Mouse (Mus musculus) midbrain, embryonic 13.5 days (tissue): ENCODE measurements around the gene Rxfp4. TPM values are rescaled to one million over a fixed set of nuclear protein-coding genes. Genes with fewer than 3 reads are reported as not detected.

Experiments used
- ATAC-seq: fragments of 200-750 bp; cut with Nextera tagmentation; 2 replicates; pipeline ENCODE4 v1.8.0; 2017; ENCODE audit warnings: mild to moderate bottlenecking, moderate TSS enrichment, moderate library complexity
- H3K27ac ChIP-seq: fragments of 300-500 bp; sonication (generic); 2 replicates; pipeline ENCODE4 v1.5.1; 2015; ENCODE audit warnings: inconsistent platforms, mild to moderate bottlenecking, moderate library complexity
- H3K27me3 ChIP-seq: fragments of 300-500 bp; sonication (generic); 2 replicates; pipeline ENCODE4 v1.6.1; 2015; ENCODE audit warnings: mild to moderate bottlenecking, inconsistent platforms
- H3K36me3 ChIP-seq: fragments of 300-500 bp; sonication (generic); 2 replicates; pipeline ENCODE4 v1.6.1; 2015; ENCODE audit warnings: mild to moderate bottlenecking, inconsistent platforms
- H3K4me1 ChIP-seq: fragments of 300-500 bp; sonication (generic); replicated peaks from 2 replicates; pipeline ENCODE4 v1.6.1; 2015; ENCODE audit warnings: inconsistent platforms
- H3K4me2 ChIP-seq: fragments of 300-500 bp; sonication (generic); replicated peaks from 2 replicates; pipeline ENCODE4 v1.6.1; 2015; ENCODE audit warnings: moderate library complexity, mild to moderate bottlenecking, inconsistent platforms
- H3K4me3 ChIP-seq: fragments of 300-500 bp; sonication (generic); replicated peaks from 2 replicates; pipeline ENCODE4 v1.5.1; 2015; ENCODE audit warnings: mild to moderate bottlenecking, inconsistent platforms
- H3K9ac ChIP-seq: fragments of 300-500 bp; sonication (generic); replicated peaks from 2 replicates; pipeline ENCODE4 v1.6.1; 2015; ENCODE audit warnings: mild to moderate bottlenecking, inconsistent platforms
- H3K9me3 ChIP-seq: fragments of 300-500 bp; sonication (generic); 2 replicates; pipeline ENCODE4 v1.6.1; 2016; ENCODE audit warnings: mild to moderate bottlenecking, inconsistent platforms
- WGBS: fragments of 180-500 bp; shearing (Covaris S2); methylation state at CpG from one replicate; pipeline ENCODE4 v1.1.7; 2015; 5-methylcytosine and 5-hydroxymethylcytosine counted together
- polyA plus RNA-seq: library from polyadenylated mRNA; unstranded; fragments of >200 nt; fragmentation: Nextera tagmentation; extraction: Ambion mirVana; gene quantifications from 2 replicates; pipeline ENCODE4 v1.2.1, GENCODE M21; 2015

The Rxfp4 gene
- polyA plus RNA-seq, 1 experiment from 2014 or later: not detected

DNA sequence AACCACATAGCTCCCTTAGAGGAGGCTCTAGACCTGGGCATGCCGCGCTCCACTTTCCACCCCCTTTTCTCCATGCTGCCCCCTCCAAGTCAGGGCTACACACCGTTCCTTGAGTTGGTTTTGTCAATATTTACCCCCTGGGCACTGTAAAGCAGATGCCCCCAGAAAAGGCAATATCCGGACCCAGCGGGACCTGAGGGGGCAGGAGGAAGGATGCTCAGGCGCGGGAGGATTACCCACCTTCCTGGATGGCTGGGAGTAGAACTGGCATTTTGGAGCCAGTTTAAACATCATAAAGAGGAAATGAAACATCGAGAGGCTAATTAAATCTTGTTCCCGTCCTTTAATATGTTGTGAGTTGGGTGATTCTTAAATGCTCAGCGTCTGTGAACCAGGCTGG lies 3.8 kb downstream of the Rxfp4 start:
- Histone ChIP-seq H3K9ac (no peak overlapping the region), H3K4me2 (no peak overlapping the region), H3K27ac (no peak overlapping the region), H3K27me3 (no peaks in the 10 kb centered on the region), H3K4me1 (no peaks in the 10 kb centered on the region), H3K4me3 (no peak overlapping the region), H3K9me3 (no peaks in the 10 kb centered on the region), H3K36me3 (peaks cover 50% of the 10 kb centered on the region)
- ATAC-seq: no peak
- WGBS: 85% methylated on average over 10 of the region's 10 CpGs

DNA sequence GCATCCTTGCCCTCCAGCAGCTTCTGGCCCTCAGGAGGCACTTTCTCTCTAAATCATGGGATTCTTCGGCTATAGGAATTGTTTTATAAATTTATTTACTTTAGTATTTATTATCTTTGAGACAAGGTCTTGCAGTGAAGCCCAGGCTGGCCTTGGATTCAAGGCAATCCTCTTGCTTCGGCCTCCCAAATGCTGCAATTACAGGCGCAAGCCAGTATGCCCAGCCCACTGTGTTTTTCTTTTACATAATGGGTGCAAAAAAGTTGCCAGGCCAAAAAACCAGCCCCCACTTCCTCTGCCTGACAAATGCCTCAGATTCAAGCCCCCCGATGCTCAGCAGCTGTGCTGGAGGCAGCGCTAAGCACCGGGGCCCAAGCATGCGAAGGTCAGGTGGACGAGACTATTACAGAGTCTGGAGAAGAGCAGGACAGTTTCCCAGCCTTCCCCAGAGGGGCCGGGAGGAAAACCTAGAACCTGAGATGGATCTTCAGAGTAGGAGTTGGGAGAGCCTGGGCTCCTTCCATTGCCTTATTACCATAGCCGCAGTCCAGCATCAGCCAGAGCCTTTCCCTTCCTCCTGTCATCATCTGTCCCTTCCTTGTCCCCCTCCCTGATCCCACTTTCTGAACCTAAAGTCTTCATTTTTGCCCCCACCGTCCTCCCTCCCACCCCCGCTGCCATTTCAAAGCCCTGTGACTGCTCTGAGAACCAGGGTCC lies 4.3 kb downstream of the Rxfp4 start:
- no peak for ATAC-seq
- Histone ChIP-seq H3K9me3 (no peaks in the 10 kb centered on the region), H3K36me3 (peaks cover 56% of the 10 kb centered on the region), H3K4me1 (no peaks in the 10 kb centered on the region), H3K27me3 (no peaks in the 10 kb centered on the region), H3K9ac (no peak overlapping the region), H3K4me2 (no peak overlapping the region), H3K27ac (no peak overlapping the region), H3K4me3 (no peak overlapping the region)
- WGBS: 91% methylated on average over 12 of the region's 12 CpGs

DNA sequence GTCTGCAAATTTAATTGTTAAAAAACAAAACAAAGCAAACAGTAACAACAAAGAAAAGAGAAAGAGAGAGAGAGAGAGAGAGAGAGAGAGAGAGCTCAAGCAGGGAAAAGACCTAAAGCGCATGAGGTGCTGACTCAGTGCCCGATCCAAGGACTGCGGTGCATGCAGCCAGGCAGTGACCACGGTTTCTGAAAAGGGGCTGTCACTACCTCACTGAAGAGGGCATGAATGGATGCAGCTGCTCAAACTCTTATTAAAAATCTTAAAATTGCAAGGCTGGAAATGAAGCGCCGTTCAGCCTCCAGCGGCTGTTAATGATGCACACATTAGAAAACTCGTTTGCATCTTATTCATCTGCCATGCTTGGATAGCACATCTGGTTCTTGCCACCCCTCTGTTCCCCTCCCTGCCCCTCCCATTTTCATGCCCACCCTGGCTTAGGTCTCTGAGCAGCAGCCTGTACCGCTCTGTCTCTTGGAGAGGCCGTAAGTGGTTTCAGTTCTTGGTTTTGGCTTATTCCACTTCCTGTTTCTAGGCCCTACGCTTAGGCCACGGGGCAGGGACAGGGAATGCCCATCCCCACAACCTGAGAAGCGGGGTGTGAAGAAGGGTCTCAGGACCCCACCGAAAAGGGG lies 5.0 kb downstream of the Rxfp4 start:
- Histone ChIP-seq H3K9me3 (no peaks in the 10 kb centered on the region), H3K9ac (no peak overlapping the region), H3K36me3 (peaks cover 63% of the 10 kb centered on the region), H3K4me2 (no peak overlapping the region), H3K4me1 (no peaks in the 10 kb centered on the region), H3K4me3 (no peak overlapping the region), H3K27me3 (no peaks in the 10 kb centered on the region), H3K27ac (no peak overlapping the region)
- no peak for ATAC-seq
- WGBS: 88% methylated on average over 14 of the region's 14 CpGs

DNA sequence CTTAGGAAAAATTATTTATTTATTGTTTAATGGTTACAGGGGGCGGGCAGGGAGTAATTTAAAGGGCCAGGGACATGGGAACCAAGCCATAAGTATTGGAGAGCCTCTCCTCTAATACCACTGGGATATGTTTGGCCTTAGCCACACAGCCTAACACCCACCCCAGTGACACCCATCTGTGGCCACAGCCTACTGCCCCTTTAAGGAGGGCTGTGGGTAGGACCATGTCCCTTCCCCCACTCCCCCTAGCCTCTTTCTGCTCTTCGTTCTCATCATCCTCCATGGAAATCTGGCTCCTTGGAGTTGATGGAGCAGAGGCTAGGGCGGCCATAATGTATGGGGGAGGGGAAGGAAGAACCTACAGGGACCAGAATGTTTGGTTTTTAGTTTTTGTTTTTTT lies 5.9 kb downstream of the Rxfp4 start:
- no peak for ATAC-seq
- H3K27me3 ChIP-seq: no peaks in the 10 kb centered on the region
- H3K4me3 ChIP-seq: no peak overlapping the region
- H3K4me1 ChIP-seq: no peaks in the 10 kb centered on the region
- no peak overlapping the region for H3K9ac ChIP-seq
- no peak overlapping the region for H3K4me2 ChIP-seq
- 86% methylated on average over 3 of the region's 3 CpGs for WGBS
- no peaks in the 10 kb centered on the region for H3K9me3 ChIP-seq
- H3K27ac ChIP-seq: no peak overlapping the region
- peaks cover 71% of the 10 kb centered on the region for H3K36me3 ChIP-seq

DNA sequence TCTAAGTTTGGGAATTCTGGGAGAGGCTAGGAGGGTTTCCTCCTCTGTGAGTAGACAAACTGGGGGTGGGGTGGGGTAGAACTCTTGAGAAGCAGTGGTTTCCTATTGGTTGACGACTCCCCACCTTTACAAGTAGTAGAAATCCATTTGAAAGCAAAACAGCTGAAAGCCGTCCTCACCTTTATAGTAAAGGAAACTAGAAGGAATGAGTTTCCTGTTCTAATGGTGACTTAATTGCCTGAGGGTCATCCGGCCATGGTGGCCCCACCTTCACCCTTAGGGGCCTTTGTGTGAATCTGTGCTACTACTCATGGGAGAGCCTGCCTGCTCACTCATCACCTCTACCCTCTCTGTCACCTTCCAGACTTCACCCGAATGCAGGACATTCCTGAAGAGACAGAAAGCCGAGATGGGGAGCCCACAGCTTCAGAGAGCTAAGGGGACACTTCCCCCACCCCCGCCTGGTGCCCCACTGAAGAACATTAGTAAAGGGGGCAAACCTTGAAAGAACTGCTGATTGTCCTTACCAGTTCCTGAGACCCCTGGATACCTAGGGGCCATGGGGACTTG lies 6.4 kb downstream of the Rxfp4 start:
- no peak overlapping the region for H3K27ac ChIP-seq
- no peak for ATAC-seq
- H3K4me1 ChIP-seq: no peaks in the 10 kb centered on the region
- no peaks in the 10 kb centered on the region for H3K27me3 ChIP-seq
- H3K9me3 ChIP-seq: no peaks in the 10 kb centered on the region
- no peak overlapping the region for H3K4me3 ChIP-seq
- WGBS: 95% methylated on average over 6 of the region's 6 CpGs
- H3K9ac ChIP-seq: no peak overlapping the region
- H3K36me3 ChIP-seq: peaks cover 77% of the 10 kb centered on the region
- no peak overlapping the region for H3K4me2 ChIP-seq

DNA sequence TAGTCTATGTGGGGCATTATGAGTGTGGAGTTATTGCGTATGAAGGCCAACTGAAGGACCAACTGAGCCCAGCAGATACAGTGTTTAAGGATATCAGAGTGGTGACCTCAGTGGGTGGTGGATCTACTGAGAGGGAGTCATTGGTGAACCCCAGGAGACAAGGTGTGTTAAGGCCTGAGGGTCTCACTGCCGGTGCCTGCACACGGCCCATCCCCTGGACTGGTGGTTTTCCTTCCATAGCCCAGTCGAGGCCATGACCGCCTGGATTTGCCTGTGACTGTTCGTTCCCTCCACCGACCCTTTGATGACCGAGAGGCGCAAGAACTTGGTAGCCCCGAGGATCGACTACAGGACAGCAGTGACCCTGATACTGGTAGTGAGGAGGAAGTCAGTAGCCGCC lies 7.0 kb downstream of the Rxfp4 start:
- Histone ChIP-seq H3K4me3 (no peak overlapping the region), H3K4me2 (no peak overlapping the region), H3K27ac (no peak overlapping the region), H3K27me3 (no peaks in the 10 kb centered on the region), H3K9ac (no peak overlapping the region), H3K36me3 (peaks cover 81% of the 10 kb centered on the region), H3K9me3 (no peaks in the 10 kb centered on the region), H3K4me1 (no peaks in the 10 kb centered on the region)
- no peak for ATAC-seq
- WGBS: 93% methylated on average over 12 of the region's 12 CpGs

DNA sequence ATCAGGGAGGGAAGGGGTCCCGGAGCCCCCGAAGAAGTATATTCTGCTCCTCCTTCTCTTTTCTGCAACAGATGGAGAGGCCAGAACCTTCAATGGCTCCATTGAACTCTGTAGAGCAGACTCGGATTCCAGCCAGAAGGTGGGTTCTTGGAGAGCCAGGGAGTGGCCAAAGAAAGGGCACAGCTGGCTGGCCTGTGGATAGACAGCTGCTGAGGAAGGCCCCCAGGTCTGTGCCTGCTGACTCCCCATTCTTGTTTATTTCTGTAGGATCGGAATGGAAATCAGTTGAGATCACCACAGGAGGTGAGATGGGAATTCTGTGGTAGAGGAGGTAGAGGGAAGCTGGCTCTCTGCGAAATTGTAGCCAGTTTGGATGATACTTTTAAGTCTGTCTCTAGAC lies 9.9 kb downstream of the Rxfp4 start:
- H3K9me3 ChIP-seq: no peaks in the 10 kb centered on the region
- no peaks in the 10 kb centered on the region for H3K4me1 ChIP-seq
- H3K9ac ChIP-seq: no peak overlapping the region
- ATAC-seq: no peak
- no peak overlapping the region for H3K27ac ChIP-seq
- peaks cover 97% of the 10 kb centered on the region for H3K36me3 ChIP-seq
- no peak overlapping the region for H3K4me2 ChIP-seq
- 93% methylated on average over 5 of the region's 5 CpGs for WGBS
- H3K27me3 ChIP-seq: no peaks in the 10 kb centered on the region
- no peak overlapping the region for H3K4me3 ChIP-seq

DNA sequence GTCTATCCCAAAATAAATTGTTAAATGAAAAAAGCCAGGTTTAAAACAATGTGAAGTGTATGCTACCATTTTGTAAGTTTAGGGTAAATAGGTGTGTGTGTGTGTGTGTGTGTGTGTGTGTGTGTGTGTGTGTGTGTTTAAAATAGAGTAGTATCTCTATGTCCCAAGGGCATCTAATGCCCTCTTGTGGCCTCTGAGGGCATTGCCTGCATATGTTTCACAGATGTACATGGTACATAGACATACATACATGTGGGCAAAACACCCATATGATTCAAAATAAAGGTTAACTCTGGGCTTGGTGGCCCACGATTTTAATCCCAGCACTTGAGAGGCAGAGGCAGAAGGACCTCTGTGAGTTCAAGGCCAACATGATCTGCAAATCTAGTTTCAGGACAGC lies 12.3 kb downstream of the Rxfp4 start:
- no peaks in the 10 kb centered on the region for H3K4me1 ChIP-seq
- H3K27ac ChIP-seq: no peak overlapping the region
- no peaks in the 10 kb centered on the region for H3K9me3 ChIP-seq
- WGBS: 90% methylated on average over 1 of the region's 1 CpGs
- no peak overlapping the region for H3K9ac ChIP-seq
- H3K36me3 ChIP-seq: peaks cover 93% of the 10 kb centered on the region
- no peak overlapping the region for H3K4me3 ChIP-seq
- ATAC-seq: peak; percentile 59
- H3K4me2 ChIP-seq: no peak overlapping the region
- H3K27me3 ChIP-seq: no peaks in the 10 kb centered on the region

DNA sequence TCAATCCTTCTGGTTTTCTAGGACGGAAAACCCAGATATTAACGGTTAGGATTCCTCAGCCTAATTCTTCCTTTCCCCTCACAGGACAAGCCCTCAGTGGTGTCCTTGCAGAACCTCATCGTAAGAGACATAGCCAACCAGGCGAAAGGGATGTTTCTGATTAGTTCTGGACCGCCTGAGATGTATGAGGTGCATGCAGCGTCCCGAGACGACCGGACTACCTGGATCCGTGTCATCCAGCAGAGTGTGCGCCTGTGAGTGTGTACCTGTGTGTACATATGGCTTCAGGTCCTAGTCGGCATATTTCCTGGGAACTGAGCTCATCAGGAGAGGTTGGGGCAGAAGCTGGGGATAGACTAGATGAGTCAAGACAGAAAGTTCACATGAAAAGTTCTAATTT lies 13.7 kb downstream of the Rxfp4 start:
- H3K27ac ChIP-seq: no peak overlapping the region
- H3K36me3 ChIP-seq: peaks cover 93% of the 10 kb centered on the region
- H3K4me3 ChIP-seq: no peak overlapping the region
- H3K9me3 ChIP-seq: no peaks in the 10 kb centered on the region
- H3K4me2 ChIP-seq: no peak overlapping the region
- no peak for ATAC-seq
- 96% methylated on average over 12 of the region's 12 CpGs for WGBS
- H3K4me1 ChIP-seq: no peaks in the 10 kb centered on the region
- no peaks in the 10 kb centered on the region for H3K27me3 ChIP-seq
- no peak overlapping the region for H3K9ac ChIP-seq

DNA sequence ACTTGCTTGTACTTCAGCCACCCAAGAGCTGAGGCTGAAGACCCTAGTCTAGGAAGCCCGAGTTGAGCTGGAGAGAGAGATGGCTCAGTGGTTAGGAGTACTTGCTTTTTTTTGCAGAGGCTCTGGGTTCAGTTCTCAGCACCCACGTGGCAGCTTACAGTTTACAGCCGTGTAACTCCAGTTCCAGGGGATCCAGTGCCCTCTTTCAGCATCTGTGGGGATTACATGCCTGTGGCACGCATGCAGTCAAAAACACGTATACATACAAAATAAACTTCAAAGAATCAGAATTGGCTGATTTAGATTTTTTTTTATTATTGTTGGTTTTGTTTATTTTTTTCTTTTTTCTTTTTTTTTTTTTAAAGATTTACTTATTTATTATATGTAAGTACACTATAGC lies 15.8 kb downstream of the Rxfp4 start:
- ATAC-seq: no peak
- Histone ChIP-seq H3K4me1 (no peaks in the 10 kb centered on the region), H3K27ac (no peak overlapping the region), H3K9me3 (no peaks in the 10 kb centered on the region), H3K9ac (no peak overlapping the region), H3K4me2 (no peak overlapping the region), H3K4me3 (no peak overlapping the region), H3K27me3 (no peaks in the 10 kb centered on the region), H3K36me3 (peaks cover 93% of the 10 kb centered on the region)
- WGBS: 97% methylated on average over 5 of the region's 5 CpGs

DNA sequence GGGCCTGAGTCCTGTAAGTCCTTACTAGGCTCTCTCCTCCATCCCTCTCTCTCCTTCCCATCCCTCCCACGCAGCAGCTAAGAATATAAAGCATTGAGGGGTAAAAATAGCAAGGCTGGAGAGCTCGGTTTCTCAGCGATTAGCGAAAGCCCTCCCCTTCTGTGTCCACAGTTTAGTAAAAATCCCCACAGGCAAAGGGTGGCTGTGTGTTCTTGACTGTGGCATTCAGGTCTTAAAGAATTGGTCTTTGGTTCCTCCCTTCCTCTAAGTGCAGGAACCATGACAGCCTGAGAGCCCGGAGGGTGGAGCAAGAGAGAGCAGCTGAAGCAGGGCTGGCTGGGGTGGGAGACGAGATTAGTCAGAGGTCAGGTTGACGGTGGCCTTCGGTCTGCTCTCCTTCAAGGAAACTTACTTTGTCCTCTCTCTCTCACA lies 16.4 kb downstream of the Rxfp4 start:
- Histone ChIP-seq H3K9ac (no peak overlapping the region), H3K36me3 (peaks cover 93% of the 10 kb centered on the region), H3K4me3 (no peak overlapping the region), H3K9me3 (no peaks in the 10 kb centered on the region), H3K27ac (no peak overlapping the region), H3K4me1 (no peaks in the 10 kb centered on the region), H3K27me3 (no peaks in the 10 kb centered on the region), H3K4me2 (no peak overlapping the region)
- WGBS: 94% methylated on average over 8 of the region's 8 CpGs
- no peak for ATAC-seq

DNA sequence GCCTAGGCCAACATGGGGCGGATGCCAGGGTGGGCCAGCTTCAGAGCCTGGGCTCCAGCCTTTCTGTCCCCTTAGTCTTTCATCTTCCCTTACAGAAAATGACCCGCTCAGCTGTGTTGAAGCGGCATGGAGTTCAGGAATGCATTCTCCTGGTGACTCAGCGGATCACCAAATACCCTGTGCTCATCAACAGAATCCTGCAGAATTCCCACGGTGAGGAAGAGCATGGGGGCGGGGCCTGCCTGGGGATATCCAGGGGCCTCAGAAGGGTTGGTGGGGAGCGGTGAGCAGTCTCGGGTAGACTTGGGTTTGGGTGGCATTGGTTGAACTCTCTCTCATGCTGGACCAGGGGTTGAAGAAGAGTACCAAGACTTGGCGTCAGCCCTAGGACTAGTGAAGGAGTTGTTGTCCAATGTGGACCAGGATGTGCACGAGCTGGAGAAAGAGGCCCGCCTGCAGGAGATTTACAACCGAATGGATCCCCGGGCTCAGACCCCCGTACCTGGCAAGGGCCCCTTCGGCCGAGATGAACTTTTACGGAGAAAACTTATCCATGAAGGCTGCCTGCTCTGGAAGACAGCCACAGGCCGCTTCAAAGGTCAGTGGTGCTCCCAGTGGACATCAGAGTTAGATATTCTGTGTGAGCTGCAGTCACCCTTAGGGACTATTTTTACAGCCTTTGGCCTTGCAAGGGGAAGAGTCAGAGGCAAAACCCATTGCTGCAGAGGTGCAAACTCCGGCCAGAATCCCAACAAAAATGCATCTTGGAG lies 17.3 kb downstream of the Rxfp4 start:
- H3K27ac ChIP-seq: no peak overlapping the region
- H3K27me3 ChIP-seq: no peaks in the 10 kb centered on the region
- H3K4me2 ChIP-seq: no peak overlapping the region
- 94% methylated on average over 19 of the region's 19 CpGs for WGBS
- H3K4me1 ChIP-seq: 0 out of 2 replicates have a peak, but pooled peaks cover 4% of the 10 kb centered on the region
- H3K4me3 ChIP-seq: no peak overlapping the region
- no peak overlapping the region for H3K9ac ChIP-seq
- H3K9me3 ChIP-seq: no peaks in the 10 kb centered on the region
- H3K36me3 ChIP-seq: peaks cover 94% of the 10 kb centered on the region
- no peak for ATAC-seq
